Mouse (Mus musculus) heart, postnatal 0 days (tissue): ENCODE results near the gene Gzmb. TPM values are rescaled to one million over a fixed set of nuclear protein-coding genes. Genes with fewer than 3 reads are reported as not detected.
"Not testable (repeated sequence)": the region's sequence is repeated elsewhere in the genome, so short reads cannot be mapped to it uniquely, and the experiment has no call there.

Source experiments
- ATAC-seq: fragments of 200-750 bp; cut with Nextera tagmentation; 2 replicates; pipeline ENCODE4 v1.8.0; 2017; ENCODE audit warnings: low read depth, moderate number of reproducible peaks, moderate library complexity; ENCODE audit not compliant: insufficient read depth
- DNase-seq: peaks from one replicate; pipeline ENCODE4 v3.0.0-alpha.2; 2016; ENCODE audit warnings: low spot score
- H3K27ac ChIP-seq: fragments of 300-500 bp; sonication (generic); 2 replicates; pipeline ENCODE4 v1.5.1; 2014; ENCODE audit warnings: low read depth, mild to moderate bottlenecking
- H3K27me3 ChIP-seq: fragments of 300-500 bp; sonication (generic); 2 replicates; pipeline ENCODE4 v1.6.1; 2014; ENCODE audit warnings: low read length, mixed read lengths; ENCODE audit not compliant: control insufficient read depth, insufficient read depth
- H3K36me3 ChIP-seq: fragments of 300-500 bp; sonication (generic); replicated peaks from 2 replicates; pipeline ENCODE4 v1.6.1; 2014; ENCODE audit warnings: low read length, mixed read lengths; ENCODE audit not compliant: control insufficient read depth, insufficient read depth
- H3K4me1 ChIP-seq: fragments of 300-500 bp; sonication (generic); 2 replicates; pipeline ENCODE4 v1.6.1; 2014; ENCODE audit warnings: antibody characterized with exemption; ENCODE audit not compliant: control insufficient read depth, insufficient read depth
- H3K4me2 ChIP-seq: fragments of 300-500 bp; sonication (generic); 2 replicates; pipeline ENCODE4 v1.6.1; 2014; ENCODE audit warnings: low read depth, mild to moderate bottlenecking, low read length, moderate library complexity
- H3K4me3 ChIP-seq: fragments of 300-500 bp; sonication (generic); 2 replicates; pipeline ENCODE4 v1.5.1; 2014; ENCODE audit warnings: low read depth, low read length
- H3K9ac ChIP-seq: fragments of 300-500 bp; sonication (generic); replicated peaks from 2 replicates; pipeline ENCODE4 v1.6.1; 2014; ENCODE audit warnings: low read depth, low read length, mixed read lengths
- H3K9me3 ChIP-seq: fragments of 300-500 bp; sonication (generic); replicated peaks from 2 replicates; pipeline ENCODE4 v1.6.1; 2016; ENCODE audit warnings: low read length; ENCODE audit not compliant: control insufficient read depth
- CTCF ChIP-seq: IDR thresholded peaks from 2 replicates; pipeline ENCODE4 v1.5.1; 2016; ENCODE audit warnings: antibody characterized with exemption, control low read depth, low read depth
- EP300 ChIP-seq: IDR thresholded peaks from 2 replicates; pipeline ENCODE4 v1.6.1; 2016; ENCODE audit warnings: antibody characterized with exemption, low read depth
- WGBS: fragments of 180-500 bp; shearing (Covaris S2); extraction: QIAGEN DNeasy Blood & Tissue Kit; methylation state at CpG from one replicate; pipeline ENCODE4 v1.1.7; 2014; 5-methylcytosine and 5-hydroxymethylcytosine counted together
- polyA plus RNA-seq: library from polyadenylated mRNA; unstranded; fragments of >200 nt; fragmentation: Nextera tagmentation; extraction: Ambion mirVana; gene quantifications from 2 replicates; pipeline ENCODE4 v1.2.1, GENCODE M21; 2015
- total RNA-seq: library from RNA; depleted of rRNA; stranded (reverse); fragments of >200 nt; gene quantifications from 2 replicates; pipeline ENCODE4 v1.2.3, GENCODE M21; 2014; ENCODE audit warnings: low replicate concordance; rRNA removed

The Gzmb gene
- total RNA-seq: not detected in 2 replicates
- polyA plus RNA-seq: not detected in 2 replicates

- no peak within 1 kb of the TSS for H3K27ac ChIP-seq
- no peak for TF ChIP-seq EP300
- no peak for TF ChIP-seq CTCF
- WGBS: 82% methylated on average over 5 of the region's 5 CpGs
- no peak within 1 kb of the TSS for H3K4me3 ChIP-seq
- H3K36me3 ChIP-seq: no peaks in the 10 kb centered on the region
- no peaks in the 10 kb centered on the region for H3K4me1 ChIP-seq
- DNase-seq (no peak), ATAC-seq (no peak)
- H3K9me3 ChIP-seq: no peaks in the 10 kb centered on the region
- H3K9ac ChIP-seq: no peak within 1 kb of the TSS
- H3K4me2 ChIP-seq: no peak within 1 kb of the TSS
- H3K27me3 ChIP-seq: no peaks in the 10 kb centered on the region
These were observed at the start of gene Gzmb for GRCm38 (mm10) chr14:56262153-56262552. Gene Gzmb (minus strand): TSS chr14:56262260.

GRCm38 (mm10) chr14:56311801-56312200 lies 49.7 kb upstream of the Gzmb start:
- H3K4me1 ChIP-seq, H3K4me3 ChIP-seq, H3K9ac ChIP-seq, H3K27ac ChIP-seq, DNase-seq, H3K4me2 ChIP-seq, ATAC-seq, H3K36me3 ChIP-seq, H3K9me3 ChIP-seq, H3K27me3 ChIP-seq: not testable (repeated sequence)

- Histone ChIP-seq H3K27me3 (no peaks in the 10 kb centered on the region), H3K4me1 (no peaks in the 10 kb centered on the region), H3K9ac (no peak overlapping the region), H3K4me3 (no peak overlapping the region), H3K36me3 (no peaks in the 10 kb centered on the region), H3K9me3 (no peaks in the 10 kb centered on the region), H3K27ac (no peak overlapping the region), H3K4me2 (no peak overlapping the region)
- no peak for ATAC-seq
- WGBS: 74% methylated on average over 9 of the region's 9 CpGs
- DNase-seq: no peak
- TF ChIP-seq EP300 (no peak), CTCF (no peak)
These were observed 48.2 kb upstream of the Gzmb start for GRCm38 (mm10) chr14:56310238-56310637.

GRCm38 (mm10) chr14:56304149-56304548 lies 42.1 kb upstream of the Gzmb start:
- no peaks in the 10 kb centered on the region for H3K9me3 ChIP-seq
- H3K4me3 ChIP-seq: no peak overlapping the region; the same call in 1 of the 2 replicates
- TF ChIP-seq EP300: no peak
- peak; percentile 63 for TF ChIP-seq CTCF
- H3K27ac ChIP-seq: no peak overlapping the region
- no peak for ATAC-seq
- H3K4me2 ChIP-seq: 0 out of 2 replicates have a peak overlapping the region, but pooled peaks have one; percentile 18
- H3K4me1 ChIP-seq: no peaks in the 10 kb centered on the region
- 0% methylated on average over 4 of the region's 4 CpGs for WGBS
- H3K27me3 ChIP-seq: no peaks in the 10 kb centered on the region
- peak; percentile 61 for DNase-seq
- H3K9ac ChIP-seq: no peak overlapping the region
- no peaks in the 10 kb centered on the region for H3K36me3 ChIP-seq

GRCm38 (mm10) chr14:56303506-56304025 lies 41.5 kb upstream of the Gzmb start:
- H3K27ac ChIP-seq: no peak overlapping the region
- DNase-seq (no peak), ATAC-seq (no peak)
- TF ChIP-seq CTCF (no peak), EP300 (no peak)
- H3K9me3 ChIP-seq: no peaks in the 10 kb centered on the region
- no peak overlapping the region for H3K9ac ChIP-seq
- H3K36me3 ChIP-seq: no peaks in the 10 kb centered on the region
- H3K4me2 ChIP-seq: peak overlapping the region; percentile 18; the same call in 1 of the 2 replicates
- H3K27me3 ChIP-seq: no peaks in the 10 kb centered on the region
- H3K4me3 ChIP-seq: no peak overlapping the region; the same call in 1 of the 2 replicates
- H3K4me1 ChIP-seq: no peaks in the 10 kb centered on the region
- WGBS: 48% methylated on average over 10 of the region's 10 CpGs

GRCm38 (mm10) chr14:56302091-56302490 lies 40.0 kb upstream of the Gzmb start:
- no peak for DNase-seq
- Histone ChIP-seq H3K36me3 (no peaks in the 10 kb centered on the region), H3K9me3 (no peaks in the 10 kb centered on the region), H3K4me2 (no peak overlapping the region), H3K4me1 (no peaks in the 10 kb centered on the region), H3K27me3 (no peaks in the 10 kb centered on the region), H3K4me3 (no peak overlapping the region), H3K9ac (no peak overlapping the region), H3K27ac (no peak overlapping the region)
- no peak for TF ChIP-seq EP300
- ATAC-seq: no peak
- 93% methylated on average over 3 of the region's 3 CpGs for WGBS
